Mouse (Mus musculus) brain, embryonic 18.5 days (tissue): Measurements from ENCODE around the gene Gm20388.

Experiments
- DNase-seq: peaks from one replicate; pipeline ENCODE4 v3.0.0-alpha.2; 2012; ENCODE audit warnings: low read depth, low spot score

Gm20388 gene

DNA sequence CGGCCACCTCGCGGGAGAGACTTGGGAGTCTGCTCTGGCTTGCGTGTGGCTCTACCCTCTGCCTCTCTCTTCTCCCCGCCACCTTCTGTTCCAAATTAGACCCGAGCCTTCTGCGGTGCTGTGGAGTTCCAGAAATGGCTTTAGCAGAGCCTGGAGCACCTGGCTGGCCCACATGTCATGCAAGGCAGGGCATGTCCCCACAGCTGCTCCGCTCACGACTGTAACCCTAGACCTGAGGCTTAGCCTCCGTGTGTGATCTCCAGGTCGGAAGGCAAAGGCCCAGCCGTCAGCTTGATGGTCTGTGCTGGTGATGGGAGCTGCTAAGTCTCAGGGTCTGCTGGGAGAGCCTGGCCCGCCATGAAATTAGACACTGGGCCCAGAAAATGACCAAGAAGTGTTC, 348.6 kb downstream of the Gm20388 start:
- DNase-seq: no peak

DNA sequence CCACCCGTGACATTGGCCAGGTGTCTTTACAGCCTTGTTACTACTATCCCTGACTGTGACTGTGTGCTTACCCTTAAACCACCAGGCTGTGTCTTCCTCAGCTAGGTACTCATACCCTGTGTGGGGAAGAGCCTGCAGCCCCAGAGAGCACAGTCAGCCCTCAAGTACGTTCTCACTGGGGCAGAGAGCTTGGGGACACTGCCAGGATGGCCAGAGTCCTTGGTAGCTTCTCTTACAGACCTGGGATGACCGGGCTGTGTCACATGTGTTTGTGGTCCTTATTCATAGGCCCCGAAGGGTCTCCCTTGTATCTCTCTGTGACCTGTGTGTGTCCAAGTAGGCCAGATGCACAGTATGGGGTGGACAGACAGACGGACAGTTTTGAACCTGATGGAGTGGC, 350.0 kb downstream of the Gm20388 start:
- DNase-seq: no peak

DNA sequence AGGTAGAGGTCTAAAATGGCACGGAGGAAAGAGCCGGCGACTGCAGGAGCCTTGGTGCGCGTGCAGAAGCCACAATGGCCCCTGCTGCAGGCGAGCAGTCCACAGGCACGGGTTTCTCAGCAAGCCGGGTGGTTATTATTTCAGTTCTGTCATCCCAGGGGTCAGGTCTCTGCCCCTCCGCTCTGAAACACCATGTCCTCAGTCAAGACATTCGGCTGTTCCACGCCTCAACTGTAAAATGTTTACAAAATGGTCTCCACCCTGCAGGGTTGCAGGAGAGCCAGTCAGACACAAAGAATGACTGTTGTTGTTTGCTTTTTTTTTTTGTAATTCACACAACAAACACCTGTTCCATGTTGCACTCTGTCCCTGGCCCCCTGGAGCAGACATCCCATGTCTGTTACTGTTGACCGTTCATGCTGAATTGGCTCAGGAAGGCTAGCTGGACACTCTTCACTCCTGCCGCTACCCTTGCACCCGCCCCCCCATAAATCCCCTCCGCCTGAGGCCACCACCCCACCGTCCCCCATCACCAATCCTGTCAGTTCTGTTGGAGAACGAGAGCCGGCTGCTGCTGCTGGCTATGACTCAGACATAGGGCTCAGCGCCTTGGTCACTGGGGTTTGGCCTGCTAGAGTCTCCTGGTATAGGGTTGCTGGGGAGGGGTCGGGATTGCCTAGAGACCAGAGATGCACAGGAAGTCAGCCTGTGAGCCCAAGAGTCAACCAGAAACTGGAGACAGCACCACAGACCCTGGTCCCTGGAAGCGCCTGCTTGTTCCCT, 350.9 kb downstream of the Gm20388 start:
- DNase-seq: no peak

DNA sequence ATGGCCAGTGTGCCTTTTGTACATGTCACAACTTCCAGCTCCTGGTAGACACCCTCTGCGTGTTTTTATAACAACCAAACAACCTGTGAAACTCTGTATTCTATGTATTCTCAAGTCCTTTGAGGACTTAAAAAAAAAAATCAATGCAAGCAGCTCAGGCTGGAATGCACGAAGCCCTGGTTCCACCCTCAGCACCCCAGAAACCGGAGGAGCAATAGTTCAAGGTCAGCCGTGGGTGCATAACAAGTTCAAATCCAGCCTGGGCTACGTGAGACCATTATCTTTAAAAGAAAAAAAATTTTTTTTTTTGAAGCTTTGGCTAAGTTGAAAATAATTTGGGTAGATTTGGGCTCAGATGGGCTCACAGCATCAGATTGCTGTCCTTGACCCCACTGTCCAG, 353.2 kb downstream of the Gm20388 start:
- no peak for DNase-seq

DNA sequence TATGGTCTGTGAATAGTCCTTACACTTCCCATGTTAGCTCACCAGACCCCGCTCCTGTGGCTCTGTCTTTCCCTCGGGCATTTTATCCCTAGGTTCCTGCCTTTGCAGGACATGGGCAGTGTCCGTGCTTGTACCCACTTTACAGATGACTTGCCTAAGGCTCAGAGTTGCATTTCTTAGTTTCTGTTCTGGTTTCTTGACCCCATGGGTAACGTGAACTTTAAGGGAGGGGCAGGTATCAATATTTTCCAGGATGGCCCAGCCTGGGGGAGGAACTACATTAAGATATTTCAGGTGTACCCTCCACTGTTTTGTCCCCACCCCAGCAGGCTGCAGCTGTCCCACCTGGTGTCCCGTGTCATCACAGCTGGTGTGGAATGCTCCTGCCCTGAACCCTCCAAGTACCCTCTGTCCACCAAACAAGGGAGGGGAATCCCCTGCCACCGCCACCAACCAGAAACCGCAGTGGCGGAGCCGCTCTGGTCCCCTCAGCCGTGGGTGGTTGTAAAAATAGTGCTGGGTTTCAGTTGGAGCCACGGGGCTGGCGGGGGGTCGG, 353.8 kb downstream of the Gm20388 start:
- no peak for DNase-seq

DNA sequence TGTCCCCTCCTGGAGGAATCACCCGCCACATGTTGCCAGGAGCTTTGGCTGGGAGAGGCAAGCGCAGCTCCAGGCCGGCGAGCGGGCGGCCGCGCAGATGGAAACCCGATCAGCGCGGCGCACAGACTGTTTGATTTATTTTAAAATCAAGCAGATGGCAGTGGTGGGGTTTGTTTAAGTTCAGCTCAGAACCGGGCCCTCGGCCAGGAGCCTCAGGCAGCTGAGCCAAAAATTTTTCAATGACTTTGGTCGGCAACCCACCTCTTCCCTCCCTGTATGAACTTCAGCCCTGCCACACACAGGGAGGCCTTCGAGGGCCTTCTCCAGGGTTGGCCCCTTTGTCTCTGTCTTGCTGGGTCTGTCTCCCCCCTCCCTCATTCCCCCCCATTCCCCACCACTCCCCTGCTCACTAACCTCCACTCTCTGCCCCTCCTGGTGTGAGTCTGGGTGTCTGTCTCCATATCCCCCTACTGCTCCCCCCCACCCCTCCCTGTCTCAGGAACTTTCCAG, 354.4 kb downstream of the Gm20388 start:
- peak; percentile 82 for DNase-seq

DNA sequence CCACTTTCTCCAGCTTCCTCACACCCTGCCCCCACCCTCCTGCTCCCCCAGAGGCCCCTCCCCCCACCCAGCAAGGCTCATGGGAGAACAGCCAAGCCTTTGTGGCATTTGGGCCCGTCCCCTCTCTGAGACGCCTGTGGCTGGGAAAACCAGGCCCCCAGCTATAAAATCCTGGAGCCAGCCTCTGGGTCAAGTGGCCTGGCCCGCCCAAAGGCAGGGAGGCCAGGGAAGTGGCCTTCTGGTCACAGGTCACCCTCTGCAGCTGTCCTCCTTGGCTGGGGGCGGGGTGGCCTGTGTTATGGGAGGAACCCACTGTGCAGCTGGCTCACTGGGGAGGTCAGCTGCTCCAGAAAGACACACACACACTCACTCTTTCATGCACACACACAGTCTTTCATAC, 354.8 kb downstream of the Gm20388 start:
- no peak for DNase-seq

DNA sequence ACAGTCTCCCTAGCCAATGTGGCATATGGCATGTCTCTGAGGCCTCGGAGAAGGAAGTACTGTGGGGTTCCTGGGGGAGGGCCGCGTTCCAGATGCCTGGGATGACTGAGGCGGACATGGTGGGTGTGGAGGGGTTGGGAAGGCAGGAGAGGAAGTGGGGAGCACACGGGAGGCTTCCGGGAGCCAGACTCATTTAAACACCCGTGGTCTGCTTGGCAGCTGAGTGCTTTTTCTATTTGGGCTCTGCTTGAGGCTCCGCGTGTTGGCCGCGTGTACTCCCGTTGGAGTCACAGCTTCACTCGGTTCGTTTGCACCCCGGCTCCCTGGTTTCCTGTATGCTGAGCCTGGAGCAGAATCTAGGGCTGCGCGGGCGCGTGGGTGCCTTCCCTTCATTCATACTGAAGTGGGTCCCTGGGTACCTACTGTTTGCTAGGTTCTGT, 357.9 kb downstream of the Gm20388 start:
- DNase-seq: no peak

DNA sequence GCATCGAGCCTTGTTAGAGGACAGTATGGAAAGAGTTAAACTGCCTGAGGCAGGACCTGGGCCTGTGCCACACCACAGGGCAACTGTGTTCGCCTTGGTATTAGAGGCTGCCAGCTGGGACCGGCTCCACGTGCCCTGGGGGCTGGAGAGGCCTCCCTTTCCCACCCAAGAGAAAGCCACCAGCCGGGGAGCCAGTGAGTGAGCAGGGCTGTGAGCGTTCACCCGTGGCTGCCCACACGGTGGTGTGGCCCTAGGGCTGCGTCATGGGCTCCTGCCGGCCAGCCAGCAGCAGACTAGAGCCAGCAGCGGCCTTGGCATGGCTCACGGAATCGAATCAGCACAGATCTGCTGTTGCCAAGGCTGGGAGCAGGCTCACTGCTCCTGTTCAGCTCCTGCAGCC, 359.8 kb downstream of the Gm20388 start:
- no peak for DNase-seq

DNA sequence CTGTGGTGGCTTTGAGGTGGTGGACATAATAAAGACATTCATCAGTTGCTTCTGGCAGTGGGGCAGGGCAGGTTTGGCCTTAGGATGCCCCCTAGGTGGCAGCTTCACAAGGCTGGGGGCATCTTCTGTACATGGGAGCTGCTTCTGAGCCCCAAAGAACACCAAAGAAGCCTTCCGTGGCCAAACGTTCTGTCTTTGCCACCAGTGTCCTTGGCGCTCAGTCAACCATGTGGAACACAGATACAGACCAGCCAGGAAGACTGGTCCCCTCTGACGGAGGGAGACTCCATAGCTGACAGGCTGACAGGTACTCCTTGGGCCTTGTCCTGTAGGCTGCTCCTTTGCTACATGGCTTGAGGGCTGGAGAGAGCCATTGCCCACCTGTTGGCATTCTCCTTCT, 362.8 kb downstream of the Gm20388 start:
- DNase-seq: no peak

DNA sequence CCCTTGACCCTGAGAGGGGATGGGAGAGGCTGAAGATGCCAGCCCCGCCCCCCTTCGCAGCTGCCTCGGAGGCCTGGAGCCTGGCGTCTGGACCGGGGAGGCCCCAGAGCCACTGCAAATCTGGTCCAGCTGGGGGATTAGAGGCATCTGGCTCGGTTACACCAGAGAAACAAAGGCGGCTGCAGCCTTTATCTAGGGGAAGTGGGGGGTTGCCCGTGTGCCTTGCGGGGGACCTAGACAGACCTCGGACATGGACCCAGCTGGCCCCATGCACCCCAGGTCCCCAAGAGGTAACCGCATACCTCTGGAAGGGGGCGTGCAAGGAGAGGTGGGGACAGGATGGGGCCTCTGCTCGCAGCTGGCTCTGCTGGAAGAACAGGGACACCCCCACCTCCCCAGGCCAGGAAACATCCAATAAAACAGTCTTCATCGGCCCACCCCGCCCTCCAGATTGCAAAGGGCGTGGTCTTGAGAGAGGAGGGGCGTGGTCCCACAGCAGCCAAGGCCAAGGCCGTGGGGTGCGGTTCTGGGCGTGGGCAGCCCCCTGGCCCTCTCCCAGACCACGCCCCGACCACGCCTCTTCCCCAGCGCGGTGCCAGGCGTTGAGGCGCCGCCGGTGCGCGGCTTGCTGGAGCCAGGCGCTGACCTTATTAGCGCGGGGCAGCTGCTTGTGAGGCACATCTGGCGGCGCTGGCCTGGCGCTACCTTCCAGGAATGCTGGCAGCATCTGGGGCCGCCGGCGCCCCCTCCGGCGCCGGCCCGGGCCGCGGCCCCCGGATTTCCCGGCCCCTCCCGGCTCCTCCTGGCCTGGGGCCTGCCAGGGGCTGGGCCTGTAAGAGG, 365.6 kb downstream of the Gm20388 start:
- no peak for DNase-seq

DNA sequence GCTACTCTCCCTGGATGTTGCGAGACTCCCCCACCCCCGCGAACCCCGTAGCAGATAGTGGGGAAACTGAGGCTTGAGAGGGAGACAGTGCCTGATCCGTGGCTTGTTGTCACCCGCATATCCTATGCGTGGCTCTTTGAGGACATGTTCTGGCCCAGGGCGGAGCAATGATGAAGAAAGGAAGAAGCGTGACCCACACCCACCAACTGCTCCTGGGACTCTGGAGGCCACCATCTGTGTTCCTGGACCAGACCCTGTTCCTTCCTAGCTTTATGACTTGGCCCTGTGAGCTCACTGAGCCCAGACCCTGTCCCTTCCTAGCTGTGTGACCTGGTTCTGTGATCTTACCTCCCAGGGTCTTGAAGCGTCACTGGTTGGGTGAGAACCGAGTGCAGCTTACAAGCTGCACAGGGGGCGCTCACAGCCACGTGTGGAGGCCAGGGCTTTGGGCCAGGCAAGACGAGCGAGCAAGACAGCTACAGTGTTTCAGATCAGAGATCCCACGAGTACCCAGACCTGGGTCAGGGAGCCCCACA, 366.3 kb downstream of the Gm20388 start:
- no peak for DNase-seq

DNA sequence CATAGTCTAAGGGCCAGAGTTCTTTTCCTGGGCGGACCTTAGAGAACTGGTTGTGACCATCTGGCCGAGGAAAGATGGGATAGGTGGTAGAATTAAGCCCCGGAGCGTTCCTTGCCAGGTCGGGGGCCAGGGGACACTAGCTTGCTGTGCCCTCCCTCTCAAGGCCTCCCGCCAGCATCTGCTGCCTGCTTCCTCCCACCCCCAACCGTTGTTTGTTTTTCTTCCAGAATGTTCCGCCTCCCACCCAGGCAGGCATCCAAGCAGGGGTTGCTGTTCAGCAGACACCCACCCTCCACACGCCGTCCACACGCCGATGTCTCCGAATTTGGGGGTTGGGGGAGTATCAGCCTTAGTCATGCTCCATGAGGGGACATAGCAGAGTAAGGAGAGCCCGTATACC, 367.4 kb downstream of the Gm20388 start:
- DNase-seq: no peak

DNA sequence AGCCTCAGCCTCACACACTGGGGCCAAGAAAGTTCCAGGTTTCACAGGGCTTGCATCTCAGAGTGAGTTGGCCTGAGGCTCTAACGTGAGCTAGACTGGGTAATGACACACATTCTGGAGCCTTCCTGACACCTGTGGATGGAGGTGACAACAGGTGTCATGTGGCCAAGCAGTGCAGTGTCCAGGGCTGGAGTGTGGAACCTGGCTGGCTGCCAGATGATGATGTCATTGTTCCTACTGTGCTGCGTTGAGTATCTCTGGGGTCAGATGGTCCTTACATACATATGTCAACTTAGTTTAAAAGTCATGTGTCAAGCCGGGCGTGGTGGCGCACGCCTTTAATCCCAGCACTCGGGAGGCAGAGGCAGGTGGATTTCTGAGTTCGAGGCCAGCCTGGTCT, 368.8 kb downstream of the Gm20388 start:
- no peak for DNase-seq

DNA sequence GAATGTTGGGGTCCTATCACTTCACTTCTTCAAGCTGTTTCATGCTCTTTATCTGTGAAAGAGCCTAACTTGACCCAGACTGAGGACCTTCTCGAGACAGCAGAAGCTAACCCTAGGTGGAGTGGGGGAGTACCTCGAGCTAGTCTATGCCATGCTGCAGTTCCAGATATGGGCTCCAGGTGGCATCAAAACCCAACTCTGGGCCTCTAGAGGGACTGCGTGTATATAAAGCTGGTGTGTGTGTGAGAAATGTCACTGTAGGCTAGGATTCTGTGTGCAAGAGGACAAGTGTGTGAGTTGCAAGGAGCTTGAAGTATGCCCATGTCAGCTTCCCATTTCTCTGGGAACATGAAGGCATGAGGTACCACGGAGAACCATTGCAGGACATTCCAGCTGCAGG, 370.8 kb downstream of the Gm20388 start:
- no peak for DNase-seq

DNA sequence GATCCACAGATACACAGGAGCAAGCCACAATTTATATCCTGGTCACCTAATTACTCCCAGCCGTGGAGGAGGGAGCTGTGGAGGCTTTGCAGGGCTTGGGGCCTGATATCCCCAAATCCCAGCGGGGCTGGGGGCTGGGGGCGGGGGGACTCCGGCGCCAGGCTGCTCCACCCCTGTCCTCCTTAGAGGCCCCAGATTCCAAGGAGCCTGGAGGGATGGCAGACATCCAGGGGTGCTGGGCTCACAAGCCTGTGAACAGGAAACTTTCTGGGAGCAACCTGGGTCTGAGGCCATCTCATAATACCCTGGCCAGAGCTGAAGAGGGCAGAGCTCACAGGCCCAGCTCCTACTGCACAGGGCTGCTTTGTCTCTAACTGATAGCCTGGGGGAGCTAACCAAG, 371.8 kb downstream of the Gm20388 start:
- DNase-seq: no peak

DNA sequence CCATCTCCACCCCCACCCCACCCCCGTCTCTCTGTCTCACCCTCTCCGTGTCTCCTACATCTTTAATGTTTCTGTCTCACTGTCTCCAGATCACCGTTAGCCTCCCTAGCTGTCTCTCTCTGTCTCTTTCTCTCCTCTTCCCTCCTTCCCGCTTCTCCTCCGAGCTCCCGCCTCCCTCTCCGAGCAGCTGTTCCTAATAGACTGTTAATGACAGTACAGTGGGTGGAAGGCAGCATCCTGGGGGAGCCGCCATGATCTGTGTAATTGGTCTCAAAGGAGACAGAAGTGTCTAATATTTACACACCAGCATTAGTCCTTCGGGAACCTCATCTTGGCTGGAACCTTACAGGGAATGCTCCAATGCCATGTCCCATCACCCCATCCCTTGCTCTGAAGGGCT, 373.6 kb downstream of the Gm20388 start:
- DNase-seq: no peak

DNA sequence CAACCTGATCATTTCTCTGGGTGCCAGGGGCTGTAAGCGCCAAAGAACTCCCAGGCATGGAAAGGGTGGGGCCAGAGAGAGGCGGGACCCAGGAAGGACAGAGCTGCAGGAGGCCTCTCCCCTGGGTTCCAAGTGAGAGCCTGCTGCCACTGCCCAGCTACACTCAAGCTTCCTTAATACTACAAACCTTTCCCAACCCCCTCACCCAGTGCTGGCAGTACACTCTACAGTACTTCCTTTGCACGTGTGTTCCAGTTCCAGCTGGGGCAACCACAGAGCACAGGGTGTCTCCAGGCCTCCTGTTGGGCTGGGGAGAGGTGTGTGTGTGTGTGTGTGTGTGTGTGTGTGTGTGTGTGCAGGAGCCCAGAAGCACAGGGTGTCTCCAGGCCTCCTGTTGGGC, 374.4 kb downstream of the Gm20388 start:
- DNase-seq: no peak

DNA sequence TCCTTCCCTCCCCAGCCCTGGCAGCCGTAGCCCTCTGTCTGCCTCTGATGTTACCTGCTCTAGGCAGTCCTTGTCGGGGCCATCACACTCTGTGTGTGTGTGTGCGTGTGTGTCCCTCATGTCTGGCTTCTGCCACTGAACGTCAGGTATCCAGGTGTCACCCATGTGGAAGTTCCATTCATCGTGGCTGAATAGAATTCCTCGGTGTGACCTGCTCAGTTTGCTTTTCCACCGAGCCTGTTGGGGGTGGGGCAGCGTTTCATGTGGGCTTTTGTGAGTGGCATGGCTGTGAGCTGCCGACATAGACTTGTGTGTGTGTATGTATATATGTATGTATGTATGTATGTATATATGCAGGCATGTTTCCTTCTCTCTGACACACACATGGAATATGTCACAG, 375.2 kb downstream of the Gm20388 start:
- DNase-seq: no peak

DNA sequence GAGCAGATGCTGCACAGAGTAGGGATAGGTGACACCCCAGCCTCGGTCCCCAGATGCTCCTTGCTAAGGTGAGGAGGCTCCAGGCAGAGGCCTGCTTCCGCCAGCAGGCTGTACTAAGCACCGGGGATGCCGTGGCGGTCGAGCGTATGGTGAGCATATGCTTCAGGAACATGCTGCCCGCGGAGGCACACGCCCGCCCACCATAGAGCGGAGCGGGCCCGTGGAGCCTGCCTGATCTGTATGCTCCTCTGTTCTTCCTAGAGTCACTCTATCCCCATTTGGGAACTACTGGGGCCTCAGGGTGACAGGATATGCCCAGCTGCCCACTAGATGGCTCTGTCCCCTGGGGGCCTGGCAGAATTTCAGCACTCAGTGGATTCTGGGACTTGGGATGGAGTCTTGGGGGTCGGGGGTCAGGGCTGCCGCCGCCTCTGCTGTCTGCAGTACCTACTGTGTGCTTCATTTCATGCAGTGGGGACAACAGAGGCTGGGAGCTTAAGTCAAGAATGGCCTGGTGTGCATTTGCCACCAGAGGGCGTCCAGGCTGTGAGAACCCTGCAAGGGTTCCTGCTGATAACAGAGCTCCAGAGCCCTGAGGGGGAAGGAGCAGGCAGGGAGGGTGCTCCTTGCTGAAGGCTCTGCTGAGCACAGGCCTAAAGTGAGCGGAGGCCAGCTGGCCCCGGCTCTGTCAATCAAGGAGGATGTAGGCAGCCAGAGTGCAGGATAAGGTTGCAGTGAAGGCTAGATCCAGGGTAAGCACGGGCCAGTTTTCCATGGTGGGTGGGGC, 377.7 kb downstream of the Gm20388 start:
- no peak for DNase-seq

DNA sequence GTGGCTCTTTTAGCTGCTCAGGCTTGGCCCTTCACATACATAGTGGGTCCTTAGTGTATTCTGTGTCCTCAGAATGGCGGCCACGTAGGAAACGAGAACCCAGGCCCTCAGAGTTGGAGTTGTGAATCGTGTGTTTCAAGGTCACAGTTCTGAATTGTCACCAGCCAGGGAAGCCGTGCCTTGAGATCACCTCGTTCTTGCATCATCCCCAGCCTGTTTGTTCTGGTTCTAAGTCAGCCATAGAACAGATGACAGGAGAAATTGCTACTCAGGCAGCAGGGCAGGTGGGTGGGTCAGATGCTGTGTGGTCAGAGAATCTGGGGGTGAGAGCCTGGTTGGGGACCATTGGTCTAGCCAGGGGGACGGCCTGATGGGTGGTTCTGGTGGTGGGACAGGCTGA, 378.6 kb downstream of the Gm20388 start:
- no peak for DNase-seq
